Mouse (Mus musculus): ENCODE measurements at regions not wholly inside any gene's neighbourhood (a gene's known extent, or its start where the extent isn't known, plus 50 kb on each side); places are given as distances from the start of the nearest gene placed in this dataset.

DNA sequence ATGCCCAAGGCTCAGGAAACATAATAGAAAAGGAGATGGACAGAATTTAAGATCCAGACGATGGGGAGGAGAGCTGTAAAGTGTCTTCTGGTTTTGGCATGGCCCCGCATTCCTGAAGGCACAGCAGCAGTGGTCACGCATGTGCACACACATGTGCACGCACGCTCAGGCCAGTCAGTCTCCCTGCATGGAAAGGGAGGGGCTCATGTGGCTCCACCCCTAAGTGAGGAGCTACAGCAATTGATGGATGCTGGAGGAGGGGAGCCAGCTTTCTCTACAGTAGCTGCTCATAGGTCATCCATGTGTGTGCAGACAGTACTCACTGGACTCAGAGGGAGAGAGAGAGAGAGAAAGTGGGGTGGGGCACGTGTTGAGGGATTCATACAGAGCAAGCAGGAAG is 56.6 kb upstream of the Plekha5 start:
- TF ChIP-seq EP300 (IDR thresholded peaks at IDR 0.05) = no peak
- no peak for TF ChIP-seq CTCF (IDR thresholded peaks at IDR 0.05)

Measured in lung, postnatal 0 days (tissue).